Mouse (Mus musculus) liver, postnatal 0 days (tissue): ENCODE results near the gene Rnf11.

Experiments
- CTCF ChIP-seq: sonication (generic); IDR thresholded peaks from 2 replicates; pipeline ENCODE4 v1.5.1; 2016; ENCODE audit warnings: antibody characterized with exemption, low read depth
- EP300 ChIP-seq: IDR thresholded peaks from 2 replicates; pipeline ENCODE4 v1.6.1; 2016; ENCODE audit warnings: antibody characterized with exemption, low read depth, mild to moderate bottlenecking

GRCm38 (mm10) chr4:109401176-109401689 lies 83.3 kb downstream of the Rnf11 start:
- TF ChIP-seq CTCF, result peak; percentile 63
- no peak for TF ChIP-seq EP300
